Mouse (Mus musculus): ENCODE data around the gene Il25. TPM values are rescaled to one million over a fixed set of nuclear protein-coding genes. Genes with fewer than 3 reads are reported as not detected.

Il25 gene
- total and polyA plus RNA-seq, 3 experiments, result not detected

GRCm38 (mm10) chr14:54903641-54904040 is 28.9 kb upstream of the Il25 start:
- peaks cover 2% of the 10 kb centered on the region for H3K27me3 ChIP-seq (replicated peaks)
- in situ Hi-C loops (cut with MboI; ENCODE audit: low pct_ligation_motif_present, low pct_unique_long_range_greater_than_20kb, low sequenced_read_pairs), result loop anchor here (5.0 kb wide), 2 partner anchors 34 to 109 kb away; partner anchors contain the start of gene Cmtm5
- H3K79me2 ChIP-seq (replicated peaks; ENCODE audit: control insufficient read depth, extremely low read depth, insufficient read depth, poor library complexity, severe bottlenecking), result no peaks in the 10 kb centered on the region
- no peak overlapping the region for H3K9ac ChIP-seq (ENCODE audit: insufficient read depth, low read depth)
- H3K9me3 ChIP-seq (replicated peaks; ENCODE audit: low read length), result no peaks in the 10 kb centered on the region
- DNase-seq (ENCODE audit: extremely low read depth), result no peak
- TF ChIP-seq MYC (IDR thresholded peaks at IDR 0.05; ENCODE audit: low read depth, low read length) (no peak), HCFC1 (IDR thresholded peaks at IDR 0.05; ENCODE audit: low read depth, low read length) (no peak), TBP (conservative IDR thresholded peaks at IDR 0.05; ENCODE audit: low read depth, low read length) (no peak), PAX5 (IDR thresholded peaks at IDR 0.05; ENCODE audit: low read length) (no peak), NRF1 (IDR thresholded peaks at IDR 0.05; ENCODE audit: low read depth, low read length) (no peak)
- no peak overlapping the region for H3K4me2 ChIP-seq (ENCODE audit: insufficient read depth, low read depth, poor library complexity, severe bottlenecking)
- no peak overlapping the region for H3K27ac ChIP-seq (ENCODE audit: insufficient read depth, low read depth)
- peaks cover 0 to 9% of the 10 kb centered on the region in 2 experiments for H3K36me3 ChIP-seq (replicated peaks in 1 of 2; ENCODE audit: control insufficient read depth in 1 of 2, insufficient read depth in 1 of 2, low read length in 1 of 2)
- H3K4me1 ChIP-seq (ENCODE audit: control insufficient read depth in 1 of 2, insufficient read depth in 2 of 2), result peaks cover 0 to 10% of the 10 kb centered on the region in 2 experiments; a peak in 2 of 4 replicates
- H3K4me3 ChIP-seq (replicated peaks in 1 of 3; ENCODE audit: low read depth in 2 of 3, low read length in 2 of 3, poor library complexity in 1 of 3), result no peak overlapping the region
- dilution Hi-C loops (cut with MboI; ENCODE audit: extremely low pct_ligation_motif_present, extremely low pct_unique_long_range_greater_than_20kb, low sequenced_read_pairs), result no loop called here

GRCm38 (mm10) chr14:54908682-54909081 is 23.8 kb upstream of the Il25 start:
- peaks cover 0 to 4% of the 10 kb centered on the region in 2 experiments; a peak in 2 of 4 replicates for H3K4me1 ChIP-seq (ENCODE audit: control insufficient read depth in 1 of 2, insufficient read depth in 2 of 2)
- no peaks in the 10 kb centered on the region for H3K9me3 ChIP-seq (replicated peaks; ENCODE audit: low read length)
- no peaks in the 10 kb centered on the region for H3K79me2 ChIP-seq (replicated peaks; ENCODE audit: control insufficient read depth, extremely low read depth, insufficient read depth, poor library complexity, severe bottlenecking)
- no peak overlapping the region for H3K4me2 ChIP-seq (ENCODE audit: insufficient read depth, low read depth, poor library complexity, severe bottlenecking)
- in situ Hi-C loops (cut with MboI; ENCODE audit: low pct_ligation_motif_present, low pct_unique_long_range_greater_than_20kb, low sequenced_read_pairs), result no loop called here
- TF ChIP-seq GABPA (IDR thresholded peaks at IDR 0.05; ENCODE audit: insufficient replicate concordance, low read depth, low read length), result no peak
- no peak overlapping the region for H3K27ac ChIP-seq (ENCODE audit: insufficient read depth, low read depth)
- no peak overlapping the region for H3K4me3 ChIP-seq (replicated peaks in 1 of 3; ENCODE audit: low read depth in 2 of 3, low read length in 2 of 3, poor library complexity in 1 of 3)
- DNase-seq (ENCODE audit: extremely low read depth), result no peak
- peaks cover 42% of the 10 kb centered on the region for H3K27me3 ChIP-seq (replicated peaks)
- H3K36me3 ChIP-seq (replicated peaks in 1 of 2; ENCODE audit: control insufficient read depth in 1 of 2, insufficient read depth in 1 of 2, low read length in 1 of 2), result no peaks in the 10 kb centered on the region
- dilution Hi-C loops (cut with MboI; ENCODE audit: extremely low pct_ligation_motif_present, extremely low pct_unique_long_range_greater_than_20kb, low sequenced_read_pairs), result no loop called here
- no peak overlapping the region for H3K9ac ChIP-seq (ENCODE audit: insufficient read depth, low read depth)

- Histone ChIP-seq H3K9ac (ENCODE audit: insufficient read depth, low read depth) (peak overlapping the region; percentile 46; the same call in 1 of the 2 replicates), H3K4me3 (replicated peaks in 1 of 3; ENCODE audit: low read depth in 2 of 3, low read length in 2 of 3, poor library complexity in 1 of 3) (peak overlapping the region; percentile 36 to 74 (median 41)), H3K9me3 (replicated peaks; ENCODE audit: low read length) (no peaks in the 10 kb centered on the region), H3K36me3 (replicated peaks in 1 of 2; ENCODE audit: control insufficient read depth in 1 of 2, insufficient read depth in 1 of 2, low read length in 1 of 2) (no peaks in the 10 kb centered on the region), H3K27ac (ENCODE audit: insufficient read depth, low read depth) (no peak overlapping the region), H3K79me2 (replicated peaks; ENCODE audit: control insufficient read depth, extremely low read depth, insufficient read depth, poor library complexity, severe bottlenecking) (no peaks in the 10 kb centered on the region), H3K27me3 (replicated peaks) (peaks cover 74% of the 10 kb centered on the region), H3K4me2 (ENCODE audit: insufficient read depth, low read depth, poor library complexity, severe bottlenecking) (peak overlapping the region; percentile 49; the same call in 1 of the 2 replicates), H3K4me1 (ENCODE audit: control insufficient read depth in 1 of 2, insufficient read depth in 2 of 2) (peaks cover 0 to 4% of the 10 kb centered on the region in 2 experiments; a peak in 2 of 4 replicates)
- in situ Hi-C loops (cut with MboI; ENCODE audit: low pct_ligation_motif_present, low pct_unique_long_range_greater_than_20kb, low sequenced_read_pairs), result no loop called here
- TF ChIP-seq HCFC1 (IDR thresholded peaks at IDR 0.05; ENCODE audit: low read depth, low read length) (no peak), MAX (IDR thresholded peaks at IDR 0.05; ENCODE audit: low read length) (no peak), JUND (conservative IDR thresholded peaks at IDR 0.05; ENCODE audit: low read depth, low read length) (no peak), JUN (IDR thresholded peaks at IDR 0.05; ENCODE audit: insufficient read depth, low read depth, low read length) (no peak), RAD21 (IDR thresholded peaks at IDR 0.05; ENCODE audit: low read depth, low read length) (no peak), TCF12 (IDR thresholded peaks at IDR 0.05; ENCODE audit: low read depth, low read length) (no peak), ZKSCAN1 (IDR thresholded peaks at IDR 0.05; ENCODE audit: borderline replicate concordance, low read depth, low read length) (no peak), POLR2A (IDR thresholded peaks at IDR 0.05; ENCODE audit: low read depth, low read length) (no peak), MEF2A (IDR thresholded peaks at IDR 0.05; ENCODE audit: borderline replicate concordance, low read depth, low read length) (no peak), ZMIZ1 (IDR thresholded peaks at IDR 0.05; ENCODE audit: low read depth, low read length) (no peak), PAX5 (IDR thresholded peaks at IDR 0.05; ENCODE audit: low read length) (no peak), MYC (IDR thresholded peaks at IDR 0.05; ENCODE audit: low read depth, low read length) (no peak), ELF1 (IDR thresholded peaks at IDR 0.05; ENCODE audit: low read depth, low read length) (no peak)
- dilution Hi-C loops (cut with MboI; ENCODE audit: extremely low pct_ligation_motif_present, extremely low pct_unique_long_range_greater_than_20kb, low sequenced_read_pairs), result no loop called here
- no peak for DNase-seq (ENCODE audit: extremely low read depth)
These were observed 20.2 kb upstream of the Il25 start for GRCm38 (mm10) chr14:54912109-54912850.

All from CH12.LX (cell line).